Mouse (Mus musculus) embryonic facial prominence, embryonic 14.5 days (tissue): ENCODE measurements around the gene Ibtk. TPM values are rescaled to one million over a fixed set of nuclear protein-coding genes. Genes with fewer than 3 reads are reported as not detected.

Experiments used
- ATAC-seq: fragments of 200-750 bp; cut with Nextera tagmentation; 2 replicates; pipeline ENCODE4 v1.8.0; 2017; ENCODE audit warnings: low read depth, moderate number of reproducible peaks, moderate TSS enrichment
- DNase-seq: peaks from one replicate; pipeline ENCODE4 v3.0.0-alpha.2; 2015; ENCODE audit warnings: low spot score
- H3K27ac ChIP-seq: fragments of 300-500 bp; sonication (generic); replicated peaks from 2 replicates; pipeline ENCODE4 v1.5.1; 2014; ENCODE audit warnings: low read depth, mild to moderate bottlenecking, low read length, moderate library complexity
- H3K27me3 ChIP-seq: fragments of 300-500 bp; sonication (generic); replicated peaks from 2 replicates; pipeline ENCODE4 v1.6.1; 2014; ENCODE audit warnings: low read length; ENCODE audit not compliant: control insufficient read depth, insufficient read depth
- H3K36me3 ChIP-seq: fragments of 300-500 bp; sonication (generic); 2 replicates; pipeline ENCODE4 v1.6.1; 2014; ENCODE audit warnings: low read length, mixed read lengths; ENCODE audit not compliant: control insufficient read depth, insufficient read depth
- H3K4me1 ChIP-seq: fragments of 300-500 bp; sonication (generic); 2 replicates; pipeline ENCODE4 v1.6.1; 2014; ENCODE audit warnings: antibody characterized with exemption, low read length; ENCODE audit not compliant: control insufficient read depth, insufficient read depth
- H3K4me2 ChIP-seq: fragments of 300-500 bp; sonication (generic); 2 replicates; pipeline ENCODE4 v1.6.1; 2014; ENCODE audit warnings: low read depth, mild to moderate bottlenecking, low read length, moderate library complexity, mixed read lengths
- H3K4me3 ChIP-seq: fragments of 300-500 bp; sonication (generic); 2 replicates; pipeline ENCODE4 v1.5.1; 2014; ENCODE audit warnings: low read depth, mild to moderate bottlenecking, low read length
- H3K9ac ChIP-seq: fragments of 300-500 bp; sonication (generic); 2 replicates; pipeline ENCODE4 v1.6.1; 2014; ENCODE audit warnings: low read depth, mild to moderate bottlenecking, low read length, moderate library complexity, mixed read lengths
- H3K9me3 ChIP-seq: fragments of 300-500 bp; sonication (generic); 2 replicates; pipeline ENCODE4 v1.6.1; 2016; ENCODE audit warnings: low read length; ENCODE audit not compliant: control insufficient read depth
- WGBS: fragments of 180-500 bp; shearing (Covaris S2); extraction: QIAGEN DNeasy Blood & Tissue Kit; methylation state at CpG from one replicate; pipeline ENCODE4 v1.1.7; 2014; 5-methylcytosine and 5-hydroxymethylcytosine counted together
- polyA plus RNA-seq: library from polyadenylated mRNA; unstranded; fragments of >200 nt; fragmentation: Nextera tagmentation; extraction: Ambion mirVana; gene quantifications from 2 replicates; pipeline ENCODE4 v1.2.1, GENCODE M21; 2014

Gene Ibtk
- polyA plus RNA-seq, 1 experiment from 2014 or later: 39.0 TPM

DNA sequence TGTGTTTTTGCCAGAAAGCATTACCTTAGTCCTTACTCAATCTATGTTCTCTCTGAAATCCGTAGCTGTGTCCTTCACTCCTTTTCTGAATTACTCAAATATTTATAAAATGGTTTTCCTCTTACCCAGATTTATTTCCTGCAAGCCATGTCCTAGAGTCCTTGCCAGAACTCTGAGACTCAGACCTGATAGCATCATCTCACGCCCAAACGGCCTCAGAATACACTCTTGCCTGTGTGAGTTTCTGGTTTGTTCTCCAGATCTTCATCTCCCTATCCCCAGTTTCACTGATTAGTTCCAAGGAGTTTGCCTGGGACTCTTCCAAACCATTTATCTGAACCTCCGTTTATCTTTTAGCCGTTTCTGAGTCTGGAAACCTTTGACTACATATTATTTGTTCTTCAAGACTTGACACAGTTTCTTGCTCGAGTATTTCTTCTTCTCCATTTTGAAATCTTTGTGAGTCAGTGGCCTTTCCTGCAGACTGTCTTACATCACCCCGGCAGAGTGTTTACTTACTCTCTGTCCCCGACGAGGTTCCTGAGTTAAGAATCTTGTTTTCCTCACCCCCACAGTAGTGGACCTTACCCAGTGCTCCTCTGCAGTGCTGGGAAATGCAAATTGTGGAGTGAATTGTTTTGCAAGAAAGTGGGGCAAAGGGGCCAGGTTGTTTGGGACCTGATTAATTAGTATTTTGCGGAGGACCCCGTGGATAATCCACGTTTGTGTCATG, 20.1 kb upstream of the Ibtk start:
- Histone ChIP-seq H3K4me3 (no peak overlapping the region), H3K36me3 (no peaks in the 10 kb centered on the region), H3K4me1 (no peaks in the 10 kb centered on the region), H3K27ac (no peak overlapping the region), H3K9ac (no peak overlapping the region), H3K9me3 (no peaks in the 10 kb centered on the region), H3K27me3 (no peaks in the 10 kb centered on the region), H3K4me2 (no peak overlapping the region)
- DNase-seq (no peak), ATAC-seq (no peak)
- 69% methylated on average over 12 of the region's 12 CpGs for WGBS

GRCm38 (mm10) chr9:85767255-85767654, 18.1 kb upstream of the Ibtk start:
- no peaks in the 10 kb centered on the region for H3K4me1 ChIP-seq
- H3K4me2 ChIP-seq: no peak overlapping the region
- DNase-seq (no peak), ATAC-seq (peak; percentile 72)
- WGBS: 65% methylated on average over 2 of the region's 2 CpGs
- H3K27me3 ChIP-seq: no peaks in the 10 kb centered on the region
- no peak overlapping the region for H3K27ac ChIP-seq
- H3K36me3 ChIP-seq: no peaks in the 10 kb centered on the region
- H3K9me3 ChIP-seq: no peaks in the 10 kb centered on the region
- H3K9ac ChIP-seq: no peak overlapping the region
- no peak overlapping the region for H3K4me3 ChIP-seq

- H3K4me3 ChIP-seq: no peak overlapping the region
- no peak for ATAC-seq
- no peak for DNase-seq
- 92% methylated on average over 1 of the region's 1 CpGs for WGBS
- H3K9me3 ChIP-seq: no peaks in the 10 kb centered on the region
- no peak overlapping the region for H3K27ac ChIP-seq
- no peak overlapping the region for H3K4me2 ChIP-seq
- no peaks in the 10 kb centered on the region for H3K27me3 ChIP-seq
- no peaks in the 10 kb centered on the region for H3K4me1 ChIP-seq
- H3K9ac ChIP-seq: no peak overlapping the region
- H3K36me3 ChIP-seq: no peaks in the 10 kb centered on the region
Observed at GRCm38 (mm10) chr9:85762476-85762875, 13.3 kb upstream of the Ibtk start.

GRCm38 (mm10) chr9:85750797-85751196, 1.7 kb upstream of the Ibtk start:
- H3K36me3 ChIP-seq: 0 out of 2 replicates have a peak, but pooled peaks cover 3% of the 10 kb centered on the region
- no peaks in the 10 kb centered on the region for H3K27me3 ChIP-seq
- H3K27ac ChIP-seq: no peak overlapping the region
- WGBS: 93% methylated on average over 7 of the region's 7 CpGs
- H3K9ac ChIP-seq: no peak overlapping the region
- DNase-seq (no peak), ATAC-seq (no peak)
- no peaks in the 10 kb centered on the region for H3K9me3 ChIP-seq
- no peak overlapping the region for H3K4me2 ChIP-seq
- H3K4me3 ChIP-seq: no peak overlapping the region
- peaks cover 6% of the 10 kb centered on the region; the same call in 1 of the 2 replicates for H3K4me1 ChIP-seq

GRCm38 (mm10) chr9:85749922-85750509, 882 bp upstream of the Ibtk start:
- peak; percentile 55 for DNase-seq

GRCm38 (mm10) chr9:85748204-85749141, 661 bp downstream of the Ibtk start:
- H3K9me3 ChIP-seq: no peaks in the 10 kb centered on the region
- no peaks in the 10 kb centered on the region for H3K27me3 ChIP-seq
- H3K9ac ChIP-seq: peak overlapping the region; percentile 98
- H3K36me3 ChIP-seq: peaks cover 5% of the 10 kb centered on the region; the same call in 1 of the 2 replicates
- WGBS: 2% methylated on average over 30 of the region's 43 CpGs
- H3K4me2 ChIP-seq: peak overlapping the region; percentile 69
- DNase-seq (peak; percentile 84), ATAC-seq (peak; percentile 75)
- H3K27ac ChIP-seq: peak overlapping the region; percentile 99
- peak overlapping the region; percentile 89 for H3K4me3 ChIP-seq
- peaks cover 6% of the 10 kb centered on the region; the same call in 1 of the 2 replicates for H3K4me1 ChIP-seq

More at GRCm38 (mm10) chr9:85749922-85750509, 882 bp upstream of the Ibtk start:
- peak; percentile 3; the same call in 1 of the 2 replicates for ATAC-seq
- H3K4me3 ChIP-seq: peak overlapping the region; percentile 89
- H3K4me1 ChIP-seq: peaks cover 6% of the 10 kb centered on the region; the same call in 1 of the 2 replicates
- H3K9ac ChIP-seq: peak overlapping the region; percentile 98
- 20% methylated on average over 5 of the region's 5 CpGs for WGBS
- no peaks in the 10 kb centered on the region for H3K9me3 ChIP-seq
- peak overlapping the region; percentile 99 for H3K27ac ChIP-seq
- 0 out of 2 replicates have a peak, but pooled peaks cover 3% of the 10 kb centered on the region for H3K36me3 ChIP-seq
- peak overlapping the region; percentile 69 for H3K4me2 ChIP-seq
- H3K27me3 ChIP-seq: no peaks in the 10 kb centered on the region

DNA sequence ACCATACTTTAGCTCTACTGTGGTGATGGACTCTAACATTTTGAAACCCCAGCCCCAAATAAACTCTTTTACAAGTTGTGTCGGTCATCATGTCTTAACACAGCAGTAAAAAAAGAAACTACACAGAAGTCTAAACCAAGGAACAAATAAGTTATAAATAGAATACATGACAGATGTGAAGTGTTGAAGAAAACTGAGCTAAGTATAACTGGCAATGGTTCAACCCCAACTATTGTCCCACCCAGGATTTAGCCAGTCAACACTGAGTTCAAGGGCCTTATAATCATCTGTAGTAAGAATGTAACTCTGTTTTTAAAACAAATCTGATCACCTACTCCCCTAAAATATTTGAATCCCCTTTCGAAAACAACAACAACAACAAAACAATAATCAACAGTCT, 3.6 kb downstream of the Ibtk start:
- Histone ChIP-seq H3K27me3 (no peaks in the 10 kb centered on the region), H3K4me3 (no peak overlapping the region), H3K36me3 (peaks cover 28% of the 10 kb centered on the region), H3K27ac (no peak overlapping the region), H3K9me3 (no peaks in the 10 kb centered on the region), H3K4me1 (peaks cover 6% of the 10 kb centered on the region; the same call in 1 of the 2 replicates), H3K9ac (no peak overlapping the region), H3K4me2 (no peak overlapping the region)
- DNase-seq (no peak), ATAC-seq (no peak)
- 82% methylated on average over 2 of the region's 2 CpGs for WGBS

GRCm38 (mm10) chr9:85743358-85743757, 5.8 kb downstream of the Ibtk start:
- no peak for DNase-seq
- H3K9ac ChIP-seq: no peak overlapping the region
- 81% methylated on average over 11 of the region's 11 CpGs for WGBS
- no peak for ATAC-seq
- no peak overlapping the region for H3K27ac ChIP-seq
- H3K4me3 ChIP-seq: no peak overlapping the region
- H3K9me3 ChIP-seq: no peaks in the 10 kb centered on the region
- H3K36me3 ChIP-seq: peaks cover 42% of the 10 kb centered on the region
- no peaks in the 10 kb centered on the region for H3K27me3 ChIP-seq
- no peak overlapping the region for H3K4me2 ChIP-seq
- H3K4me1 ChIP-seq: peaks cover 6% of the 10 kb centered on the region; the same call in 1 of the 2 replicates
